Mouse (Mus musculus): ENCODE results near the gene Btnl10.

Gene Btnl10

GRCm38 (mm10) chr11:58959186-58959825, 41.6 kb downstream of the Btnl10 start:
- DNase-seq (ENCODE audit: low read depth in 2 of 2, low spot score in 2 of 2) = no peak

GRCm38 (mm10) chr11:58959921-58960465, 42.3 kb downstream of the Btnl10 start:
- peak; percentile 73 to 76 for DNase-seq (ENCODE audit: low read depth in 2 of 2, low spot score in 2 of 2)

GRCm38 (mm10) chr11:58961364-58962177, 43.9 kb downstream of the Btnl10 start:
- DNase-seq (ENCODE audit: low read depth in 2 of 2, low spot score in 2 of 2) = no peak

GRCm38 (mm10) chr11:58963543-58963942, 45.8 kb downstream of the Btnl10 start:
- DNase-seq (ENCODE audit: low read depth in 2 of 2, low spot score in 2 of 2) = peak in 1 of 2 experiments; percentile 21

GRCm38 (mm10) chr11:58964216-58964615, 46.5 kb downstream of the Btnl10 start:
- DNase-seq (ENCODE audit: low read depth in 2 of 2, low spot score in 2 of 2) = no peak

GRCm38 (mm10) chr11:58965001-58965760, 47.5 kb downstream of the Btnl10 start:
- DNase-seq (ENCODE audit: low read depth in 2 of 2, low spot score in 2 of 2) = no peak

GRCm38 (mm10) chr11:58967346-58967745, 49.6 kb downstream of the Btnl10 start:
- DNase-seq (ENCODE audit: low read depth in 2 of 2, low spot score in 2 of 2) = peak; percentile 26 to 61

- DNase-seq (ENCODE audit: low read depth in 2 of 2, low spot score in 2 of 2) = no peak
These were observed 50.8 kb downstream of the Btnl10 start for GRCm38 (mm10) chr11:58968551-58968950.

- DNase-seq (ENCODE audit: low read depth in 2 of 2, low spot score in 2 of 2) = no peak
These were observed 51.3 kb downstream of the Btnl10 start for GRCm38 (mm10) chr11:58969027-58969426.

GRCm38 (mm10) chr11:58969659-58970058, 52.0 kb downstream of the Btnl10 start:
- DNase-seq (ENCODE audit: low read depth in 2 of 2, low spot score in 2 of 2) = no peak

GRCm38 (mm10) chr11:58970831-58971530, 53.3 kb downstream of the Btnl10 start:
- no peak for DNase-seq (ENCODE audit: low read depth in 2 of 2, low spot score in 2 of 2)

GRCm38 (mm10) chr11:58971796-58972195, 54.1 kb downstream of the Btnl10 start:
- no peak for DNase-seq (ENCODE audit: low read depth in 2 of 2, low spot score in 2 of 2)

GRCm38 (mm10) chr11:58974414-58974813, 56.7 kb downstream of the Btnl10 start:
- DNase-seq (ENCODE audit: low read depth in 2 of 2, low spot score in 2 of 2) = no peak

Measured in CD8-positive naive resting alpha-beta T cell, adult 2 months (primary cell).